Mouse (Mus musculus): Measurements from ENCODE around the gene Lhx6. TPM values are rescaled to one million over a fixed set of nuclear protein-coding genes. Genes with fewer than 3 reads are reported as not detected.
A peak's percentile ranks its signal among the peaks of the same experiment; 100 is the strongest.

Lhx6 gene
- polyA plus RNA-seq, 1 experiment from 2014 or later: 5.2 TPM

GRCm38 (mm10) chr2:36089190-36089589, 16.0 kb downstream of the Lhx6 start:
- peaks cover 70% of the 10 kb centered on the region for H3K27me3 ChIP-seq (replicated peaks)
- no peak overlapping the region for H3K27ac ChIP-seq
- no peak for ATAC-seq (replicated peaks)
- H3K4me2 ChIP-seq: no peak overlapping the region
- H3K9me3 ChIP-seq: no peaks in the 10 kb centered on the region
- 29% methylated on average over 3 of the region's 3 CpGs for WGBS
- no peak overlapping the region for H3K4me3 ChIP-seq
- no peak overlapping the region for H3K9ac ChIP-seq
- peaks cover 14% of the 10 kb centered on the region for H3K4me1 ChIP-seq
- H3K36me3 ChIP-seq (replicated peaks): no peaks in the 10 kb centered on the region

DNA sequence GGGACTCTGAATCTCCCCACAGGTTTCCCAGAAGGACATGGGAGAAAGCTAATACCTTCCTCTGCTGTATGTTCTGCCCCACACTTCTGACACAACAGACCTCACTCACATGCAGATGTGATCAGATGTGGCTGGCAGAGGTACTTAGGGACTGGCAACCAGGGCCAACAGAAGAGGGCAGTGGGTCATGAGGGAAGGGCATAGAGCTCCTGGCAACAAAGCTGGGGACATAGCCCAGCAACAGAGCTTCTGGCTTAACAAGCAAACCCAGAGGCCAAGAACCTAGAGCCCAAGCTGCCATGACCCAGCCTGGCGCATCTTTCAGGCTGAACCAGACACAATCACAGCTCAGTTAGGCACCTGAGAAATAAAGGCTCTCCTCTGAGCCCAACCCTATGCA, 20.2 kb downstream of the Lhx6 start:
- H3K4me2 ChIP-seq: no peak overlapping the region
- ATAC-seq (replicated peaks): no peak
- H3K36me3 ChIP-seq (replicated peaks): no peaks in the 10 kb centered on the region
- WGBS: 94% methylated on average over 1 of the region's 1 CpGs
- no peak overlapping the region for H3K4me3 ChIP-seq
- H3K27me3 ChIP-seq (replicated peaks): peaks cover 29% of the 10 kb centered on the region
- no peaks in the 10 kb centered on the region for H3K9me3 ChIP-seq
- no peak overlapping the region for H3K27ac ChIP-seq
- H3K4me1 ChIP-seq: no peaks in the 10 kb centered on the region
- H3K9ac ChIP-seq: no peak overlapping the region

GRCm38 (mm10) chr2:36082802-36083580, 22.2 kb downstream of the Lhx6 start:
- 73% methylated on average over 9 of the region's 9 CpGs for WGBS
- no peak overlapping the region for H3K4me2 ChIP-seq
- H3K27me3 ChIP-seq (replicated peaks): peaks cover 8% of the 10 kb centered on the region; the same call in 1 of the 2 replicates
- no peak overlapping the region for H3K4me3 ChIP-seq
- H3K9ac ChIP-seq: no peak overlapping the region
- ATAC-seq (replicated peaks): no peak
- no peaks in the 10 kb centered on the region for H3K9me3 ChIP-seq
- H3K4me1 ChIP-seq: no peaks in the 10 kb centered on the region
- no peaks in the 10 kb centered on the region for H3K36me3 ChIP-seq (replicated peaks)
- no peak overlapping the region for H3K27ac ChIP-seq

DNA sequence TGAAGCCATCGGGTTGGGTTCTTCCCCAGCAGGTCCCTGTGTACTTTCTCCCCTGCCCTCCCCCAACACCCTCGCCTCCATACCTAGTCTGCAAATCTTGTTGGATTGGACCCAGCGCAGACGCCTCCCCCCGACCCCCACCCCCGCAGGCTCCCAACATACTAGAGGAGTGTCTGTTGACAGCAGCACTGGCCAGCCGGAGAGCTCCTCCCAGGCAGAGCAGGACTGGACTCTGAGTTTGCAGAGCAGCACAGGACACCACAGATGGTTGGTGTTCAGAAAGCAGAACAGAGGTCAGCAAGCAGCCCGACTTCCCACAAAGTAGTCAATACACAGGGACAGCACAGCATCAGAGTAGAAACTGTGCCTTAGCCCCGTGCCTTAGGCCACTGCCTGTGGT, 23.8 kb downstream of the Lhx6 start:
- Histone ChIP-seq H3K4me3 (no peak overlapping the region), H3K9me3 (no peaks in the 10 kb centered on the region), H3K36me3 (replicated peaks) (no peaks in the 10 kb centered on the region), H3K9ac (no peak overlapping the region), H3K27ac (no peak overlapping the region), H3K4me2 (no peak overlapping the region), H3K4me1 (peaks cover 9% of the 10 kb centered on the region), H3K27me3 (replicated peaks) (no peaks in the 10 kb centered on the region; the same call in 1 of the 2 replicates)
- 37% methylated on average over 9 of the region's 9 CpGs for WGBS
- no peak for ATAC-seq (replicated peaks)

GRCm38 (mm10) chr2:36077160-36077761, 27.9 kb downstream of the Lhx6 start:
- H3K9ac ChIP-seq: peak overlapping the region; percentile 4; the same call in 1 of the 2 replicates

GRCm38 (mm10) chr2:36075210-36075609, 30.0 kb downstream of the Lhx6 start:
- no peaks in the 10 kb centered on the region for H3K9me3 ChIP-seq
- H3K9ac ChIP-seq: no peak overlapping the region
- no peak overlapping the region for H3K4me2 ChIP-seq
- no peak for ATAC-seq (replicated peaks)
- no peak overlapping the region for H3K27ac ChIP-seq
- peaks cover 9% of the 10 kb centered on the region for H3K4me1 ChIP-seq
- H3K4me3 ChIP-seq: no peak overlapping the region
- 87% methylated on average over 5 of the region's 5 CpGs for WGBS
- no peaks in the 10 kb centered on the region for H3K27me3 ChIP-seq (replicated peaks)
- H3K36me3 ChIP-seq (replicated peaks): no peaks in the 10 kb centered on the region

More at GRCm38 (mm10) chr2:36077160-36077761, 27.9 kb downstream of the Lhx6 start:
- Histone ChIP-seq H3K4me1 (peaks cover 9% of the 10 kb centered on the region), H3K27me3 (replicated peaks) (no peaks in the 10 kb centered on the region), H3K4me3 (peak overlapping the region; percentile 5), H3K9me3 (no peaks in the 10 kb centered on the region), H3K36me3 (replicated peaks) (no peaks in the 10 kb centered on the region), H3K27ac (no peak overlapping the region), H3K4me2 (peak overlapping the region; percentile 38)
- ATAC-seq (replicated peaks): peak; percentile 68; the same call in 1 of the 2 replicates
- WGBS: 21% methylated on average over 11 of the region's 11 CpGs

DNA sequence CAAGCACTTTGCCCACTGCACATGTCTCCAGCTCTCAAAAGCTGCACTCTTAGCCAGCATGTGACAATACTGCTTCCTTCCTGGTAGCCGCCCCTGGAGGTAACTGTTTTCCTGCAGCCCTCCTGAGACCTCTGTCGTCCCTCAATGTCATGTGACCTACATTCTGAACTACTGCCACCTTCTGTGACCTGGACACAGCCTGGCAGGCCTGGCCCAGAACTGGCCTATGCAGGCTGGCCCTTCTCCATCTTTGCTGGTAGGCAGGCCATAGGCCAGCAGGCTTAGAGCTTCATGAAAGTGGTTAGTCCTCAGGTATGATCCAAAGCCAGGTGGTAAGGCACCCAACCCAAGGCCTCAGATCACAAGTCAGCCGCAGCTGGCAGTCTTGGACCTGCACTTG, 31.4 kb downstream of the Lhx6 start:
- WGBS: 68% methylated on average over 3 of the region's 3 CpGs

GRCm38 (mm10) chr2:36071660-36072305, 33.4 kb downstream of the Lhx6 start:
- WGBS: 84% methylated on average over 8 of the region's 8 CpGs

More for the DNA sequence above, 31.4 kb downstream of the Lhx6 start:
- H3K4me1 ChIP-seq: peaks cover 9% of the 10 kb centered on the region
- H3K36me3 ChIP-seq (replicated peaks): no peaks in the 10 kb centered on the region
- no peak overlapping the region for H3K9ac ChIP-seq
- no peak overlapping the region for H3K27ac ChIP-seq
- H3K27me3 ChIP-seq (replicated peaks): no peaks in the 10 kb centered on the region
- ATAC-seq (replicated peaks): no peak
- no peak overlapping the region for H3K4me2 ChIP-seq
- H3K9me3 ChIP-seq: no peaks in the 10 kb centered on the region
- H3K4me3 ChIP-seq: no peak overlapping the region

GRCm38 (mm10) chr2:36067132-36067531, 38.1 kb downstream of the Lhx6 start:
- Histone ChIP-seq H3K27ac (no peak overlapping the region), H3K9ac (no peak overlapping the region), H3K4me2 (no peak overlapping the region), H3K4me1 (no peaks in the 10 kb centered on the region), H3K36me3 (replicated peaks) (no peaks in the 10 kb centered on the region), H3K9me3 (no peaks in the 10 kb centered on the region), H3K27me3 (replicated peaks) (no peaks in the 10 kb centered on the region), H3K4me3 (no peak overlapping the region)
- WGBS: 28% methylated on average over 9 of the region's 9 CpGs
- no peak for ATAC-seq (replicated peaks)

More at GRCm38 (mm10) chr2:36071660-36072305, 33.4 kb downstream of the Lhx6 start:
- Histone ChIP-seq H3K4me1 (no peaks in the 10 kb centered on the region; the same call in 1 of the 2 replicates), H3K27ac (no peak overlapping the region), H3K9ac (no peak overlapping the region), H3K4me3 (no peak overlapping the region), H3K9me3 (no peaks in the 10 kb centered on the region), H3K27me3 (replicated peaks) (no peaks in the 10 kb centered on the region), H3K36me3 (replicated peaks) (no peaks in the 10 kb centered on the region), H3K4me2 (no peak overlapping the region)
- ATAC-seq (replicated peaks): no peak

- no peaks in the 10 kb centered on the region for H3K27me3 ChIP-seq (replicated peaks)
- H3K9me3 ChIP-seq: no peaks in the 10 kb centered on the region
Measured at GRCm38 (mm10) chr2:36061409-36061808, 43.8 kb downstream of the Lhx6 start.

DNA sequence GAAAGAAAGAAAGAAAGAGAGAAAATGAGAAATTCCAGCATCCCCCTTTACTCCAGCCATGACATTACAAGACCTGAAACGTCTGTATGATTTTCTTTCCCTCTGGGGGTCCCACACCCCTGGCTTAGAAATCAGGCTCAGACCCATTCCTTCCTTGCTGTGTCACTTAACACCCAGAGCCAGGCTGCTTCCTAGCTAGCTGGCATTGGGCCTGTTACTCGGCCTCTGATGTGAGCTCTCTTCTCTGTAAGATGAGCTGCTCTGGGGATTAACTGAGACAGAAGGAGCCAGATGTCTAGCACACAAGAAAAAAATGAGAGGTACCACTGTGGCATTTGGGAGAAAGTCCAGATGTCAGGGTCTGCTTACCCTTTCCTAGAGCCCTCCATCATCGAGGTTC, 49.0 kb downstream of the Lhx6 start:
- Histone ChIP-seq H3K4me1 (no peaks in the 10 kb centered on the region), H3K4me2 (no peak overlapping the region), H3K4me3 (no peak overlapping the region), H3K27ac (no peak overlapping the region), H3K36me3 (replicated peaks) (no peaks in the 10 kb centered on the region), H3K9me3 (no peaks in the 10 kb centered on the region), H3K27me3 (replicated peaks) (no peaks in the 10 kb centered on the region), H3K9ac (no peak overlapping the region)
- no peak for ATAC-seq (replicated peaks)
- WGBS: 52% methylated on average over 3 of the region's 3 CpGs

More at GRCm38 (mm10) chr2:36061409-36061808, 43.8 kb downstream of the Lhx6 start:
- no peaks in the 10 kb centered on the region for H3K4me1 ChIP-seq
- H3K4me2 ChIP-seq: no peak overlapping the region
- ATAC-seq (replicated peaks): no peak
- no peaks in the 10 kb centered on the region for H3K36me3 ChIP-seq (replicated peaks)
- no peak overlapping the region for H3K4me3 ChIP-seq
- no peak overlapping the region for H3K9ac ChIP-seq
- 69% methylated on average over 5 of the region's 5 CpGs for WGBS
- no peak overlapping the region for H3K27ac ChIP-seq

GRCm38 (mm10) chr2:36053249-36053648, 52.0 kb downstream of the Lhx6 start:
- no peak overlapping the region for H3K9ac ChIP-seq
- H3K4me2 ChIP-seq: no peak overlapping the region
- 81% methylated on average over 3 of the region's 3 CpGs for WGBS
- no peaks in the 10 kb centered on the region for H3K27me3 ChIP-seq (replicated peaks)
- peaks cover 8% of the 10 kb centered on the region for H3K4me1 ChIP-seq
- H3K9me3 ChIP-seq: no peaks in the 10 kb centered on the region
- H3K27ac ChIP-seq: no peak overlapping the region
- ATAC-seq (replicated peaks): no peak
- H3K4me3 ChIP-seq: no peak overlapping the region
- H3K36me3 ChIP-seq (replicated peaks): no peaks in the 10 kb centered on the region
